Mouse (Mus musculus): ENCODE measurements at regions not wholly inside any gene's neighbourhood (a gene's known extent, or its start where the extent isn't known, plus 50 kb on each side); places are given as distances from the start of the nearest gene placed in this dataset.
A peak's percentile ranks its signal among the peaks of the same experiment; 100 is the strongest.

DNA sequence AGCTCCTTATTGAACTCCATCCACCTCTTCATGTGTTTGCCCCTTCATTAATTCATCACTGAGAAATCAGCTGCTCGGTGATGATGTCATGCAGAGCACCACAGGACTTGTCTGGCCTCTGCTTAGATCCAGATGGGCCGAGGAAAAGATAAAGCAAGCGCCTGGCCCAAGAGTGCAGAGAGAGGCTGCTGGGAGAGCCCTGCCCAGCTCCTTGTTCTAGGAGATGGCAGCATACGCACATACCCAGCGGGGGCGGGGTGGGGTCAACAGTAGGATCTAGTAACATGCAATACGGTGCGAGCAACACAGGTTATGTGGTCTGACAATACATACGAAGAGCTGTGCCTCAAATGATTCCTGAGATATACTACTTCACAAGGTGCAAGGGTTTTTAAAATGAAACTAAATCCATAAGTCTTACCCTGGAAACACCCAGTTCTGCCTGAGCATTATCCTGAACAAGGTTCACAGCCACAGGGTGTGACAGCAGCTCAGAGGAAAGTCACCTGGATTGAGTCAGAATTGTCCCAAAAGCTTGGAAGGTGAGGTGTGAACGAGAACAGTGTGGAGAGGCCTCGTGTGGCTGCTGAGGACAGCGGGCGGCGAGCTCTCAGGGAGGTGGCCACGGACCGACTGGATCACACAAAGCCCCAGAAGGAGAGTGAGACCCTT is 62.0 kb upstream of the Calm2 start:
- no peaks in the 10 kb centered on the region for H3K9me3 ChIP-seq (ENCODE audit: low read length)
- no peaks in the 10 kb centered on the region for H3K36me3 ChIP-seq (ENCODE audit: insufficient read depth)
- no peak overlapping the region for H3K27ac ChIP-seq (ENCODE audit: low read depth, low read length)
- H3K4me2 ChIP-seq (ENCODE audit: low read depth), result no peak overlapping the region
- WGBS, result 75% methylated on average over 16 of the region's 16 CpGs
- no peak overlapping the region for H3K4me3 ChIP-seq (ENCODE audit: low read depth, low read length)
- no peak for TF ChIP-seq CTCF (IDR thresholded peaks at IDR 0.05; ENCODE audit: low read depth)
- no peak overlapping the region for H3K9ac ChIP-seq
- no peak; the same call in 1 of the 2 replicates for ATAC-seq
- no peaks in the 10 kb centered on the region for H3K4me1 ChIP-seq (ENCODE audit: insufficient read depth)
- no peak for DNase-seq
- H3K27me3 ChIP-seq (ENCODE audit: insufficient read depth, low read length), result no peaks in the 10 kb centered on the region

DNA sequence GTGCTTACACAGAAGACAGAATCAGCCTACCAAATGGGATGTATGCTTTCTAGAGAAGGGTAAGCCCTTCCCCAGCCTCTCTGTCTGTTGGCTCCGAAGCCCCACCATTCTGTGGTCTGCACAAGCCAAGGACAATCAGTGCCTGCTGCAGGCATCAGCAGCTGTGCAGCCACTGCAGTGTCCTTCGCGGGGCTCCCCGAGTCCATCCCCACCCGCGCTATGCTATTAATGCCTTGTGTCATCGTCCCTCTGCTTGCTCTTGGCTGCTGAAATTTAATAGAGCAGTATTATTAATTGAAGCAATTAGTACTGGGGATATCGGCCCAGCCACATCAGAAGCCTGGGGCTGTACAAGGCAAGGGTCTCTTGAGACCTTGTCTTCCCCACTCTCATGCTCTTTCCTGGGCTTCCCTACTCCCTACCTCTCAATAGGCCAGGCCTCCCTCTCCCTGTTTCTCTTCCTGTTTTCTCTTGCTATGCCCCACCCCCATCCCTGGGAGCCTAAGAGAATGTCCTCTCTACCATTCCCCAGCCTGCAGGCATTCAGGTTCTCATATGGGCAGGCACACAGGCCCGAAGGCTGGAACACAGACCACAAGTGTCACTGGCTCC is 65.4 kb upstream of the Calm2 start:
- Histone ChIP-seq H3K4me2 (ENCODE audit: low read depth) (no peak overlapping the region), H3K36me3 (ENCODE audit: insufficient read depth) (no peaks in the 10 kb centered on the region), H3K4me1 (ENCODE audit: insufficient read depth) (no peaks in the 10 kb centered on the region), H3K4me3 (ENCODE audit: low read depth, low read length) (no peak overlapping the region), H3K27ac (ENCODE audit: low read depth, low read length) (no peak overlapping the region), H3K9ac (no peak overlapping the region), H3K9me3 (ENCODE audit: low read length) (no peaks in the 10 kb centered on the region), H3K27me3 (ENCODE audit: insufficient read depth, low read length) (no peaks in the 10 kb centered on the region)
- no peak for DNase-seq
- no peak for TF ChIP-seq CTCF (IDR thresholded peaks at IDR 0.05; ENCODE audit: low read depth)
- 56% methylated on average over 9 of the region's 9 CpGs for WGBS
- ATAC-seq, result peak; percentile 27; the same call in 1 of the 2 replicates

DNA sequence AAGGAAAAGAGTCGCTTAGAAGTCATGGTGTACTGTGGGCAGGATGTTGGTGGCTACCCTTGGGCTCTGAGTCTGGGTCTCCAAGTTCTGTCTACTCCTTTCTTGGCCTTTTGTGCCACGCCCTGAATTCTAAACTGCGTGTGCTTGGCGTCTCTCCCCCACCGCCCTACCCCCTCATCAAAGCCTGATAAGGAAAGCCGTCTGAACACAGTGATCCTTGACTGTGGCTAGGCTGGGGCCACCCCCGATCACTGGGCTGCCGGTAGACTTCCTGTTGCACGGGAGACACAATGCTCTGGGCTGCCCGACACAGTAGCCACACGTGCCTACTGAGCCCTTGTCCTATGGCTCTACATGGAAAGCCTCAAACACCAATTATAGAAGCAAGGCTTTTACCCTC is 67.1 kb upstream of the Calm2 start:
- WGBS, result 67% methylated on average over 11 of the region's 11 CpGs
- no peak overlapping the region for H3K27ac ChIP-seq (ENCODE audit: low read depth, low read length)
- H3K4me3 ChIP-seq (ENCODE audit: low read depth, low read length), result no peak overlapping the region
- no peaks in the 10 kb centered on the region for H3K4me1 ChIP-seq (ENCODE audit: insufficient read depth)
- no peaks in the 10 kb centered on the region for H3K9me3 ChIP-seq (ENCODE audit: low read length)
- ATAC-seq, result no peak; the same call in 1 of the 2 replicates
- H3K36me3 ChIP-seq (ENCODE audit: insufficient read depth), result no peaks in the 10 kb centered on the region
- H3K27me3 ChIP-seq (ENCODE audit: insufficient read depth, low read length), result no peaks in the 10 kb centered on the region
- no peak overlapping the region for H3K4me2 ChIP-seq (ENCODE audit: low read depth)
- no peak for DNase-seq
- TF ChIP-seq CTCF (IDR thresholded peaks at IDR 0.05; ENCODE audit: low read depth), result no peak
- H3K9ac ChIP-seq, result no peak overlapping the region

DNA sequence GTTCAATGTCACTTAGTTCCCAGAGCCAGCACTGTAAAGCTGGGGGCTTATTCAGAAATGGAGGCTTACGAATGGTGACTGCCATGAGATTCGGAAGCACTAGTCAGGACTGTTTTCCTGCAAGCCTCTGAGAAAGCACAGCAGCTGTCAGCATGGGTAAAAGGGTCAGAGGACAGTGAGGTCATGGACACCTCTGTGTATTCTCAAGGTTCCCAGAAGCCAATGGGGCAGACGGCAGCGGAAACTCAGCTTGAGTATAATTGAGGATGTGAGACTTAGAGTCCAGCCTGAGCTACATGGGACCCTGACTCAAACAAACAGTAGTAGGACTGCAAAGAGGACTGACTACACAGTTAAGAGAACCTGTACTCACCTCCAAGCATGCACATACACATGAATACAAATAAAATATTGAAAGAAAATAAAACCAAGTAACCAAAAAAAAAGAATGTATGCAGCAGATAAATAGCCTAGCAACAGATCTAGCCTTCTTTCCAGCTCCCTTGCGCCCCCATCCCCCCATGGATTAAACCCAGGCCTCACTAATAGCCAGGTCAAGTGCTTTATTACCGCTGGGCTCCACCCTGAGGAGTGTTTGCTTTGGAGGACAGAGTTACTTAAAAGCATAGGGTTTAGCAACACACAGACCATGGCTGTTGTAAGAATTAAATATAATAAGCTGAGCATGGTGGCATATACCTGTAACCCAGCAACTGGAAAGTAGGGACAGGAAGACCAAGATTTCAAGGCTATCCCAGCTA is 67.8 kb upstream of the Calm2 start:
- no peaks in the 10 kb centered on the region for H3K9me3 ChIP-seq (ENCODE audit: low read length)
- TF ChIP-seq CTCF (IDR thresholded peaks at IDR 0.05; ENCODE audit: low read depth), result no peak
- ATAC-seq, result no peak
- H3K36me3 ChIP-seq (ENCODE audit: insufficient read depth), result no peaks in the 10 kb centered on the region
- DNase-seq, result no peak
- no peaks in the 10 kb centered on the region for H3K27me3 ChIP-seq (ENCODE audit: insufficient read depth, low read length)
- H3K4me3 ChIP-seq (ENCODE audit: low read depth, low read length), result no peak overlapping the region
- no peaks in the 10 kb centered on the region for H3K4me1 ChIP-seq (ENCODE audit: insufficient read depth)
- H3K9ac ChIP-seq, result no peak overlapping the region
- no peak overlapping the region for H3K27ac ChIP-seq (ENCODE audit: low read depth, low read length)
- no peak overlapping the region for H3K4me2 ChIP-seq (ENCODE audit: low read depth)
- WGBS, result 71% methylated on average over 6 of the region's 6 CpGs

DNA sequence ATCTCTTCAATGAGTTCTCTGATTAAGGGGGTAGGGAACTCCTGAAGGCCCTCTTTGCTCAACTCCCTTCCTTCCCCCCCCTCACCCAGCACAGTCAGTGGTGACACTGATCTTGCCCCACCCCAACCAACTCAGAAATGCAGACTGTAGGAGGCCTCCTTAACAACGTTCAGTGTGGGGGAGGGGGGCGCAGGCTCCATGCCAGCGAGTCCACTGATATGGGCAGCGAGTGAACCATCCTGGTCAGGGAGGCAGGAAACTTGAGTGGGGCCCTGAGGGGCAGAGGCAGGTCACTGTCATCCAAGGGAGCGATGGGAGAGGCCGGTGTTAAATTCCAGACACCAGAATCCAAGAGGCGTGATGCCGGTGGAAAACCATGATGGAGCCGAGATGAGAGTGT is 70.5 kb upstream of the Calm2 start:
- Histone ChIP-seq H3K4me1 (ENCODE audit: insufficient read depth) (0 out of 2 replicates have a peak, but pooled peaks cover 9% of the 10 kb centered on the region), H3K27me3 (ENCODE audit: insufficient read depth, low read length) (no peaks in the 10 kb centered on the region), H3K4me3 (ENCODE audit: low read depth, low read length) (no peak overlapping the region), H3K27ac (ENCODE audit: low read depth, low read length) (no peak overlapping the region), H3K9ac (no peak overlapping the region), H3K4me2 (ENCODE audit: low read depth) (no peak overlapping the region), H3K36me3 (ENCODE audit: insufficient read depth) (no peaks in the 10 kb centered on the region), H3K9me3 (ENCODE audit: low read length) (no peaks in the 10 kb centered on the region)
- 70% methylated on average over 9 of the region's 9 CpGs for WGBS
- ATAC-seq, result no peak
- no peak for DNase-seq
- TF ChIP-seq CTCF (IDR thresholded peaks at IDR 0.05; ENCODE audit: low read depth), result no peak

DNA sequence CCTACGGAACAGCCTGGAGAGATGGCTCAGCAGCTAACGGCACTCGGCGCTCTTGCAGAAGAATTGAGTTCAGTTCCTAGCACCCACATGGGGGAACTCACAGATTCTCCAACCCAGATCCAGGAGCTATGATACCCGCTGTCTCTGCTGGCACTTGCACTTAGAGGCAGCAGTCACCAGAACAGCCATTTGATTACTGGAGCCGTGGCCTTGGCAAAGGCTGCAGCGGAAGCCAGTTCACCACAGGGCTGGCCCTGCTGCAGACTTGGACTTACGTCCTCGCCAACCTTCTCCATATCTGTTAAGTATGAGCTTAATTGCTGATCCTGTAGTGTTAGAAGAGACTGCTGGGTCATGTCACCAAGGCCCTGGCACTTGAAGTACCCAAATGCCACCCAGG is 72.7 kb upstream of the Calm2 start:
- Histone ChIP-seq H3K4me2 (ENCODE audit: low read depth) (no peak overlapping the region), H3K4me1 (ENCODE audit: insufficient read depth) (peaks cover 15% of the 10 kb centered on the region; the same call in 1 of the 2 replicates), H3K27me3 (ENCODE audit: insufficient read depth, low read length) (no peaks in the 10 kb centered on the region), H3K9me3 (ENCODE audit: low read length) (no peaks in the 10 kb centered on the region), H3K27ac (ENCODE audit: low read depth, low read length) (no peak overlapping the region), H3K4me3 (ENCODE audit: low read depth, low read length) (no peak overlapping the region), H3K9ac (no peak overlapping the region), H3K36me3 (ENCODE audit: insufficient read depth) (no peaks in the 10 kb centered on the region)
- TF ChIP-seq CTCF (IDR thresholded peaks at IDR 0.05; ENCODE audit: low read depth), result no peak
- DNase-seq, result no peak
- no peak for ATAC-seq
- WGBS, result 88% methylated on average over 9 of the region's 9 CpGs

DNA sequence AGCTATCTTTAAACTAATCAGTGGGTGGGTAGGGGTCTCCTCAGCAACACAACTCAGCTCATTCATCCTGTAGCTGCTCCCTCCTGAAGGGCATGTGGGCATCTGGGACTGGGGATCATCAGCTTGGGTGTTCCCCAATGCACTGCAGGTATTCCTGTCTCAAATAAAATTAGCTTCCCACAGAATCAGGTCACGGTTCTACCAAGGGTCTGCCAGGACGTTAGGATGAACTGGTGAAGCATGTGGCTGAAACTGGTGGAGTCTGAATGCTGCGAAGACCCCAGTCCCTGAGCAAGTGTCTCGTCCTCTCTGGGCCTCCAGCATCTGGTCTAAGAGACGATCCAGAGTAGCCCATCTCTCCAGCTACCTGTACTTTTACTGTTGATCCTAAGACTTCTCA is 74.1 kb upstream of the Calm2 start:
- no peak overlapping the region for H3K27ac ChIP-seq (ENCODE audit: low read depth, low read length)
- no peak for TF ChIP-seq CTCF (IDR thresholded peaks at IDR 0.05; ENCODE audit: low read depth)
- 85% methylated on average over 5 of the region's 5 CpGs for WGBS

More for the DNA sequence above, 74.1 kb upstream of the Calm2 start:
- no peaks in the 10 kb centered on the region for H3K9me3 ChIP-seq (ENCODE audit: low read length)
- no peaks in the 10 kb centered on the region for H3K36me3 ChIP-seq (ENCODE audit: insufficient read depth)
- peaks cover 15% of the 10 kb centered on the region; the same call in 1 of the 2 replicates for H3K4me1 ChIP-seq (ENCODE audit: insufficient read depth)
- DNase-seq (no peak), ATAC-seq (no peak)
- no peak overlapping the region for H3K9ac ChIP-seq
- H3K27me3 ChIP-seq (ENCODE audit: insufficient read depth, low read length), result no peaks in the 10 kb centered on the region
- H3K4me3 ChIP-seq (ENCODE audit: low read depth, low read length), result no peak overlapping the region
- no peak overlapping the region for H3K4me2 ChIP-seq (ENCODE audit: low read depth)
